Mouse (Mus musculus): ENCODE data around the gene Psmb6. TPM values are rescaled to one million over a fixed set of nuclear protein-coding genes. Genes with fewer than 3 reads are reported as not detected.
A peak's percentile ranks its signal among the peaks of the same experiment; 100 is the strongest.
"Not testable (repeated sequence)": the region's sequence is repeated elsewhere in the genome, so short reads cannot be mapped to it uniquely, and the experiment has no call there.

The Psmb6 gene
- polyA plus RNA-seq, 1 experiment from 2014 or later, result 437 TPM

GRCm38 (mm10) chr11:70553940-70554339, 28.8 kb downstream of the Psmb6 start:
- Histone ChIP-seq H3K4me1 (no peaks in the 10 kb centered on the region), H3K27ac (no peak overlapping the region), H3K4me3 (no peak overlapping the region), H3K4me2 (no peak overlapping the region), H3K36me3 (no peaks in the 10 kb centered on the region), H3K27me3 (replicated peaks) (peaks cover 42% of the 10 kb centered on the region), H3K9ac (no peak overlapping the region), H3K9me3 (replicated peaks) (no peaks in the 10 kb centered on the region)
- 31% methylated on average over 7 of the region's 7 CpGs for WGBS (ENCODE audit: insufficient replicate concordance)
- no peak for ATAC-seq

- WGBS (ENCODE audit: insufficient replicate concordance), result 72% methylated on average over 9 of the region's 9 CpGs
- Histone ChIP-seq H3K27ac (no peak overlapping the region), H3K9me3 (replicated peaks) (no peaks in the 10 kb centered on the region), H3K9ac (no peak overlapping the region), H3K4me1 (peaks cover 12% of the 10 kb centered on the region), H3K27me3 (replicated peaks) (peaks cover 32% of the 10 kb centered on the region), H3K4me3 (no peak overlapping the region), H3K36me3 (no peaks in the 10 kb centered on the region), H3K4me2 (no peak overlapping the region)
- no peak for ATAC-seq
Measured at GRCm38 (mm10) chr11:70557545-70557944, 32.4 kb downstream of the Psmb6 start.

GRCm38 (mm10) chr11:70561937-70562286, 36.7 kb downstream of the Psmb6 start:
- peak overlapping the region; percentile 99 for H3K4me2 ChIP-seq
- H3K36me3 ChIP-seq, result peaks cover 4% of the 10 kb centered on the region; the same call in 1 of the 2 replicates
- peak overlapping the region; percentile 85; the same call in 1 of the 2 replicates for H3K9ac ChIP-seq
- WGBS (ENCODE audit: insufficient replicate concordance), result 4% methylated on average over 2 of the region's 2 CpGs
- H3K9me3 ChIP-seq (replicated peaks), result no peaks in the 10 kb centered on the region
- H3K4me1 ChIP-seq, result peaks cover 51% of the 10 kb centered on the region
- peak overlapping the region; percentile 73 for H3K27ac ChIP-seq
- ATAC-seq, result no peak
- peak overlapping the region; percentile 68 for H3K4me3 ChIP-seq
- H3K27me3 ChIP-seq (replicated peaks), result no peaks in the 10 kb centered on the region

- Histone ChIP-seq H3K27me3 (replicated peaks) (no peaks in the 10 kb centered on the region), H3K4me1 (peaks cover 54% of the 10 kb centered on the region), H3K4me2 (peak within 1 kb of the TSS; percentile 99), H3K36me3 (peaks cover 5% of the 10 kb centered on the region; the same call in 1 of the 2 replicates), H3K9me3 (replicated peaks) (no peaks in the 10 kb centered on the region), H3K9ac (peak within 1 kb of the TSS; percentile 85), H3K27ac (peak within 1 kb of the TSS; percentile 73), H3K4me3 (peak within 1 kb of the TSS; percentile 68)
- peak; percentile 83 for ATAC-seq
- WGBS (ENCODE audit: insufficient replicate concordance), result under 1% methylated on average over 44 of the region's 57 CpGs
Measured at GRCm38 (mm10) chr11:70562287-70562994, 37.3 kb downstream of the Psmb6 start, which contains the start of gene Mink1. TSS of gene Mink1 (plus strand) at chr11:70562881.

- Histone ChIP-seq H3K27ac (peak overlapping the region; percentile 73), H3K36me3 (peaks cover 9% of the 10 kb centered on the region), H3K27me3 (replicated peaks) (no peaks in the 10 kb centered on the region), H3K4me1 (peaks cover 56% of the 10 kb centered on the region), H3K4me2 (peak overlapping the region; percentile 99), H3K9ac (peak overlapping the region; percentile 85), H3K4me3 (peak overlapping the region; percentile 68), H3K9me3 (replicated peaks) (no peaks in the 10 kb centered on the region)
- ATAC-seq, result peak; percentile 28; the same call in 1 of the 2 replicates
- under 1% methylated on average over 31 of the region's 31 CpGs for WGBS (ENCODE audit: insufficient replicate concordance)
Measured at GRCm38 (mm10) chr11:70562995-70563469, 37.9 kb downstream of the Psmb6 start.

- H3K9ac ChIP-seq, result peak overlapping the region; percentile 85
- peaks cover 12% of the 10 kb centered on the region for H3K36me3 ChIP-seq
- no peaks in the 10 kb centered on the region for H3K9me3 ChIP-seq (replicated peaks)
- H3K27me3 ChIP-seq (replicated peaks), result no peaks in the 10 kb centered on the region
- no peak for ATAC-seq
- peaks cover 58% of the 10 kb centered on the region for H3K4me1 ChIP-seq
- peak overlapping the region; percentile 99 for H3K4me2 ChIP-seq
- H3K27ac ChIP-seq, result peak overlapping the region; percentile 73
- WGBS (ENCODE audit: insufficient replicate concordance), result 5% methylated on average over 25 of the region's 25 CpGs
- peak overlapping the region; percentile 68 for H3K4me3 ChIP-seq
Measured at GRCm38 (mm10) chr11:70563470-70564275, 38.5 kb downstream of the Psmb6 start.

GRCm38 (mm10) chr11:70564276-70564873, 39.2 kb downstream of the Psmb6 start:
- Histone ChIP-seq H3K4me3 (peak overlapping the region; percentile 68), H3K4me2 (peak overlapping the region; percentile 99), H3K9me3 (replicated peaks) (no peaks in the 10 kb centered on the region), H3K4me1 (peaks cover 62% of the 10 kb centered on the region), H3K27me3 (replicated peaks) (no peaks in the 10 kb centered on the region), H3K9ac (peak overlapping the region; percentile 31; the same call in 1 of the 2 replicates), H3K36me3 (peaks cover 12% of the 10 kb centered on the region), H3K27ac (peak overlapping the region; percentile 73)
- ATAC-seq, result no peak
- 37% methylated on average over 4 of the region's 4 CpGs for WGBS (ENCODE audit: insufficient replicate concordance)

- H3K4me1 ChIP-seq, result peaks cover 80% of the 10 kb centered on the region
- H3K4me2 ChIP-seq, result no peak overlapping the region
- no peak overlapping the region for H3K27ac ChIP-seq
- H3K4me3 ChIP-seq, result no peak overlapping the region
- no peak for ATAC-seq
- no peak overlapping the region for H3K9ac ChIP-seq
- WGBS (ENCODE audit: insufficient replicate concordance), result 79% methylated on average over 7 of the region's 7 CpGs
- no peaks in the 10 kb centered on the region for H3K9me3 ChIP-seq (replicated peaks)
- H3K36me3 ChIP-seq, result peaks cover 12% of the 10 kb centered on the region
- H3K27me3 ChIP-seq (replicated peaks), result no peaks in the 10 kb centered on the region
Measured at GRCm38 (mm10) chr11:70566586-70566985, 41.4 kb downstream of the Psmb6 start.

- 21% methylated on average over 1 of the region's 1 CpGs for WGBS (ENCODE audit: insufficient replicate concordance)
- H3K4me3 ChIP-seq; H3K4me2 ChIP-seq; H3K27me3 ChIP-seq (replicated peaks); H3K27ac ChIP-seq; H3K9ac ChIP-seq; H3K9me3 ChIP-seq (replicated peaks): not testable (repeated sequence)
- ATAC-seq, result peak; percentile 78
- Histone ChIP-seq H3K4me1 (peaks cover 65% of the 10 kb centered on the region), H3K36me3 (peaks cover 12% of the 10 kb centered on the region)
Measured at GRCm38 (mm10) chr11:70570614-70571013, 45.4 kb downstream of the Psmb6 start.

- Histone ChIP-seq H3K9me3 (replicated peaks) (no peaks in the 10 kb centered on the region), H3K4me1 (peaks cover 56% of the 10 kb centered on the region), H3K36me3 (peaks cover 11% of the 10 kb centered on the region), H3K9ac (no peak overlapping the region), H3K4me3 (no peak overlapping the region), H3K27me3 (replicated peaks) (no peaks in the 10 kb centered on the region), H3K4me2 (peak overlapping the region; percentile 15; the same call in 1 of the 2 replicates), H3K27ac (peak overlapping the region; percentile 20; the same call in 1 of the 2 replicates)
- ATAC-seq, result no peak
- WGBS (ENCODE audit: insufficient replicate concordance), result 87% methylated on average over 1 of the region's 1 CpGs
Measured at GRCm38 (mm10) chr11:70571641-70572040, 46.5 kb downstream of the Psmb6 start.

- Histone ChIP-seq H3K4me1 (peaks cover 53% of the 10 kb centered on the region), H3K9ac (no peak overlapping the region), H3K27ac (peak overlapping the region; percentile 20; the same call in 1 of the 2 replicates), H3K4me3 (no peak overlapping the region), H3K4me2 (peak overlapping the region; percentile 15), H3K27me3 (replicated peaks) (no peaks in the 10 kb centered on the region), H3K36me3 (peaks cover 6% of the 10 kb centered on the region), H3K9me3 (replicated peaks) (no peaks in the 10 kb centered on the region)
- WGBS (ENCODE audit: insufficient replicate concordance), result 28% methylated on average over 5 of the region's 5 CpGs
- ATAC-seq, result peak; percentile 56; the same call in 1 of the 2 replicates
Measured at GRCm38 (mm10) chr11:70572348-70572902, 47.3 kb downstream of the Psmb6 start.

Measured in liver, embryonic 12.5 days (tissue).